Mouse (Mus musculus): ENCODE measurements around the gene Lrrc19. TPM values are rescaled to one million over a fixed set of nuclear protein-coding genes. Genes with fewer than 3 reads are reported as not detected.
"Not testable (repeated sequence)": the region's sequence is repeated elsewhere in the genome, so short reads cannot be mapped to it uniquely, and the experiment has no call there.

The Lrrc19 gene
- not detected for total RNA-seq (2021)

DNA sequence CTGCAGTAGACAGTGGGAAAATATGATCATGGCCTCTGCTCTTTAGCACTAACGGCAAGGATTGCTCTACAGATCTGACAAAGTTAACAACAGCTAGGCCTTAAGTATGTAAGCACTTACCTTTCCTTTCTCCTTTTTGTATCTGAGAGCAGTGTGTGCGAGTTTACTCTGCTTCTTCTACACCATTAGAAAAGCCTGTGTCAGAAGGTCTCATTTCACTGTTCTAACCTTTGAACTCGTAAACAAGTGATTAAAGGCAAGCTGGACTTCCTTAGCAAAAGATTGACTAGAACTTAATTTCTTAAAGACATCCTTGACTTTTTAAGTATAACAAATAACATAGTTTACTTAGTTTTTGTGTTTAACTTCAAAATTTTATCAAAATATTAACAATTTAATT lies at the start of gene Lrrc19:
Gene Lrrc19, minus strand, starts transcription at position 225 of the 400 bp plus-strand sequence.
- DNase-seq (ENCODE audit: low spot score in 2 of 2) = no peak
- intact Hi-C loops (cut with DNase I) = no loop called here

DNA sequence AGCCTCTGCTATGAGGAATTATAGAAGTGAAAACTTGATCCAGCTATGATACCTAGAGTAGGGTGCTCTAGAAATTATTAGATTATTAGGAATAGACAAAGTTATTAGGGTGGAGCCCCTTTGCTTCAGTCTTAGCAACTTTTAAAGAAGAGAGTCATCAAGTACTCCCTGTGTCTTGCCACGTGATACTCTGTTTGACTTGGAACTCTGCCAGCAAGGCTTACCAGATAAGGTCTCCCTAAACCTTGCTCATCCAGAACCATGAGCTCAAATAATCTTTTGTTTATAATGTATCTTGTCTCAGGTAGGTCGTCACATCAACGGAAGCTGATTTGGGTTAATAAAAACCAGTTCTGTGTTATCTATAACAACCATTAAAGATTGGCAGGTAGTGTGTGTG lies 46.4 kb upstream of the Lrrc19 start:
- intact Hi-C loops (cut with DNase I) = no loop called here

DNA sequence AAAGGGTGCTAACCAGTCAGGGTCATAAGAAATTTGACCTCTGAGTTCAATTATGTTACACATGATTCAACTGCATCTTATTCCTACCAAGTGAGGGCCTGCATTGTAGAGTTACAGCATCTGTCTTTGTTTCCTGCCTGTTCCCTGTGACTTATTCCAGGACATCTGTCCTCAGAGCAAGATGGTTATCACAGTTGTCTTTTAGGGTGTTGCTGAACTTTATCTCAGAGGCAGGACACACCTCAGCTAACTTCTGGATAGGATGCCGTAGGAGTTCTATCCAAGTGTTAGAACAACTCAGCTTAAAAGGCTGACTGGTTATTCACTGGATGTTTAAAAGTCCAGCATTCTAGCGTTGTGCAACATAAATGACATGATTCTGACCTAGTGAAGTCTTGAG lies 42.2 kb upstream of the Lrrc19 start:
- intact Hi-C loops (cut with DNase I) = no loop called here

More for the DNA sequence above, 46.4 kb upstream of the Lrrc19 start:
- DNase-seq (ENCODE audit: low spot score in 2 of 2) = no peak

DNA sequence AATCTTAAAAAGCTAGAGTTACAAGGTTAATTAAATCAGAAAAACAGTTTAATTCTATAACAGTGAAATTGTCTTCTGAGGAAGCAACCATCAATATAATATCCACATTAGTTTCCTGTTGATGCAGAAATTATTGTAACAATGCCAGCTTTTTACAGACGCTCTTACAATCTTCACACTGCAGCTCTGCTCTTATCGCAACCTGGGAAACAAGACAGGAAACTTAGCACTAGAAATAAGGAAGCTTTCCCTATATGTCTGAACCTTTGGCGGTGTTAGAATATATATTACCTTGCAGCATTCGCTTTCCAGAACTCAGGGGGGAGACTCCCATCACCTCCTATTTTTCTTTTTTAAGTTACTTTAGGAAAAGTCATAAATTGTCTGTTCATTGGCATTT lies 41.1 kb upstream of the Lrrc19 start:
- DNase-seq (ENCODE audit: low spot score in 2 of 2) = no peak
- intact Hi-C loops (cut with DNase I) = no loop called here

More for the DNA sequence above, 42.2 kb upstream of the Lrrc19 start:
- DNase-seq (ENCODE audit: low spot score in 2 of 2) = no peak

DNA sequence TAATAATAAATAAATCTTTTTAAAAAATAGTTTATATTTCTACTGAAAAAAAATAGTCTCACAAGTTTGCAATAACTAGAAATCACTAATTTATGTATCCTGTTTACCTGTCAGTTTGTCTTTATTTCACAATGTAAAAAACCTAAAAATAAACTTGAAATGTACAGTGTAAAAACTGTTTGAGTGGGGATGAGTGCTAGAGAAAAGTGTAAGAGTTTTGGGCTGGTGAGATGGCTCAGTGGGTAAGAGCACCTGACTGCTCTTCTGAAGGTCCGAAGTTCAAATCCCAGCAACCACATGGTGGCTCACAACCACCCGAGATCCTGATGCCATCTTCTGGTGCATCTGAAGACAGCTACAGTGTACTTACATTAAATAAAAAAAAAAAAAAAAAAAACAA lies 39.9 kb upstream of the Lrrc19 start:
- intact Hi-C loops (cut with DNase I); DNase-seq (ENCODE audit: low spot score in 2 of 2): not testable (repeated sequence)

DNA sequence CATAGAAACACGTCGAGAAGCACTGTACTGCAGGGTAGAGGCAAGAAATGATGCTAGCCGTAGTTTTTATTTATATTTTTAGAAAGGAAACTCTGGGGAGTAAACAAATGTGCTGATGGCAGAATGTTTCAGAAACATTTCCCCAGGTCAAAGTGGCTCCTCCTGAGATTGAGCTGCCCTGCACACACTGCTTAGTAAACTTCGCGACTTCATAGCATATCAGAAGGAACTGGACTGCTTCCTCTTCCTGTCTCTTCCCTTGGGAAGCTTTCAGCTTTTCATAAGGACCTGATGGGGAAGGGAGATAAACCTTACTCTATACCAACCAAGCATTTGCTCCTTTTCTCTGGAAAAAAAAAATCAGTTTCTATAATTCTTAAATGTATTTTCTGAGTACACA lies 33.4 kb upstream of the Lrrc19 start:
- DNase-seq (ENCODE audit: low spot score in 2 of 2) = no peak
- intact Hi-C loops (cut with DNase I) = no loop called here

DNA sequence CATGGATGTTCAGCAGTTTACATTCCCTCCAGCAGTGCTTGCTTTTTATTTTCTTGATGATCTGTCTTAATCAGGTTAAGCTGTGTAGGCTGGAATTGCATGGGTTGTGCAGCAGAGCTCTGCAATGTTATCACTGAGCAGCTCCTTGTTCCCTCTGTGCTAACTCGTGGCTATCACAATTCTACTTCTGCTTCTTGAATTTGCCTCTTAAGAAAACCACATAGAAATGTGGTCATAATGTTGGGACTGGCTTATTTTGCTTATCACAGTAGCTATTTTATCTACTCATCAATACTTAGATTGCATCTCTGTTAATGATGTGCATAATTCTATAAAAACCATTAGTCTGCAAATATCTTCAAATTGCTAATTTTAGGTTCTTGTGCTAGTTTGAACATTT lies 32.1 kb upstream of the Lrrc19 start:
- intact Hi-C loops (cut with DNase I) = no loop called here

DNA sequence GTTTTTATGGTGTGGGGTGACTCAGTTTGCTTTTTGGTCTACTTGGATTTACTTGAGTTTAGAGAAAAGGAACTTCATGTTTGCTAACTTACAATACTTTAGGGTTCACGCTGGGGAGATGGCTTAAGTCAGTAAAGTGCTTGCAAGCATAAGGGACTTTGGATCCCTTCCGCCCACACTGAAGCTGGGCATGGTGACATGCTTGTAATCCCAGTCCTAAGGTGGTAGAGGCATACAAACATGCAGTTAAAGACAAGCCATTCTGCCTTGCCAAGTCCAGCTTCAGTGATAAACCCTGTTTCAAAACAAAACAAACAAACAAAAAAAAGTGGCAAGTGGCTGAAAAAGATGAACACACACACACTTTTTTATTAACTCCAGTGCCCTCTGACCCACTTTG lies 31.2 kb upstream of the Lrrc19 start:
- intact Hi-C loops (cut with DNase I) = no loop called here
- no peak for DNase-seq (ENCODE audit: low spot score in 2 of 2)

More for the DNA sequence above, 32.1 kb upstream of the Lrrc19 start:
- no peak for DNase-seq (ENCODE audit: low spot score in 2 of 2)

DNA sequence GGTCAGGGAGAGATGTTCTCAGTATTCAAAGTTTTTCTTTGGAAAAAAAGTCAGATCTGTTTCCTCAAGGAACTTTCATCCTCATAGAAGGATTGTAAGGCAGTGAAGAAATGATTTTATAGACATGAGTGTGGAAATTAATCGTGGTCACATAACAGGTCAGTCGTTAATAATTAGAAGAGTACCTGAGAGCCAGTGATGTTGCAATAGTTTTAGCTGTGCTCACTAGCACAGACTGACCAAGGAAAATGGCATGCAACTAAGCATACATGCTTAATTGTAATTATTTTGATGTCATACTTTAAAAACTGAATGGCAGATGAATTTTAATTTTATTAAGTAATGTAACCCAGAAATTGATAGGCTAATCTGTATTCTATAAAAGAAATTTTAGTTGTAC lies 30.7 kb upstream of the Lrrc19 start:
- no peak for DNase-seq (ENCODE audit: low spot score in 2 of 2)
- intact Hi-C loops (cut with DNase I) = no loop called here

DNA sequence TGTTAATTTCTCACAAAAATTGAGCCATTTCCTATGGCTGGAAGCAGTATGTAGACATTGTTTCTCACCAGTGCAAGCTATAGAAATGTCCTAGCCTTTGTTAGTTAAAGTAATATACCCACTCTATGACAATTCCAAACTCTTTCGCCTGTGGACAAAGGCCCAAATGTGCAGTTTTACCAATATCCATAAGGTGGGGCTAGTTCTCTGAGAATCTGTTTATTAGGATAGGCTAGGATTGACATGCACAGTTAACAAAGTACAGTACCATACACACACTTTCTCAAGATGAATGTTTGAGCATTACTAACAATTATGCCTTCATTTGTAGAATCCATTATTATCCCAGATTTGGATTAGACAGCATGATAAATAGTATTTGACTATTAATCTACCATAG lies 19.8 kb upstream of the Lrrc19 start:
- intact Hi-C loops (cut with DNase I) = loop anchor here (5.0 kb wide), 1 partner anchor 233 kb away; no protein-coding TSS in a partner anchor
- peak; percentile 4 to 6 for DNase-seq (ENCODE audit: low spot score in 2 of 2)

DNA sequence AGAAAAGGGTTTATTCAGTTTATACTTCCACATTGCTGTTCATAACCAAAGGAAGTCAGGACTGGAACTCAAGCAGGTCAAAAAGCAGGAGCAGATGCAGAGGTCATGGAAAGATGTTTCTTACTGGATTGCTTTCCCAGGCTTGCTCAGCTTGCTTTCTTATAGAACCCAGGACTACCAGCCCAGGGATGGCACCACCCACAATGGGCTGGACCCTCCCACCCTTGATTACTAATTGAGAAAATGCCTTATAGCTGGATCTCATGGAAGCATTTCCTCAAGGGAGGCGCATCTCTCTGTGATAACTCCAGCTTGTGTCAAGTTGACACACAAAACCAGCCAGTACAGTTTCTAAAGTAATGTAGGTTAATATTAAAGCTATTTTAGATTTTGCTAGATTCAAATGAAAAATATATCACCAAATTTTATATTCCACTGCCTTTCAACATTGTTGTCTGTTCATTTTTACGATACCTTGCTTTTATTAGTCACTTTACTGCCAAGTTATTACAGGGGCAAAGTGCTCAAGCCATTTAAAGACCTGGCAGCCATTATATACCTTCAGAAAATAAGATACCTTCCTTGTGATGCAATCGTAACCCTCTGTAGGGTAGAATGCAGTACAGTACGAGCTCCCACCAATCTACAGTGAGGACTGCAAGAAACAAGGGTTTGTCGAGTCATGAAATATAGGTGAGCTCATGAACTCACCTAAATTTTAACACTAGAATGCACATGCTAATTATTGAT lies 657 bp upstream of the Lrrc19 start:
- intact Hi-C loops (cut with DNase I); DNase-seq (ENCODE audit: low spot score in 2 of 2): not testable (repeated sequence)

DNA sequence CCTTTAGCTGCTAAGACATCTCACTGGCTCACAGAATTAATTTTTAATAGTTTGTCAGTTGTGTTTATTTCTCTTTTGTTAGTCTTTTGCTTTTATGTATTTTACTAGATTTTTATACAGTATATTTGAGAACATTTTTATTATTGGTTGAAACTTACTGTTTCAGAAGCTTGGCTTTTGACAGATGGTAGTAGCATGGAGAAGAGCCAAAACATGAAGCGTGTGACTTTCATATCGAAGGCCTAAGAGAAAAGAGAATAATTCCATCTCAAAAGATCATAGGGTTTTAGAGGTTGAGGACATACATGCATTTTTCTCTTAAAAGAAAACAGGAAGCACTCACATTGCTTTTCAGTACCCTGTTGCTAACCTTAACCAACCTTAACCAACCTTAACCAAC lies 6.8 kb downstream of the Lrrc19 start:
- intact Hi-C loops (cut with DNase I) = no loop called here
- peak in 1 of 2 experiments; percentile 5 for DNase-seq (ENCODE audit: low spot score in 2 of 2)

DNA sequence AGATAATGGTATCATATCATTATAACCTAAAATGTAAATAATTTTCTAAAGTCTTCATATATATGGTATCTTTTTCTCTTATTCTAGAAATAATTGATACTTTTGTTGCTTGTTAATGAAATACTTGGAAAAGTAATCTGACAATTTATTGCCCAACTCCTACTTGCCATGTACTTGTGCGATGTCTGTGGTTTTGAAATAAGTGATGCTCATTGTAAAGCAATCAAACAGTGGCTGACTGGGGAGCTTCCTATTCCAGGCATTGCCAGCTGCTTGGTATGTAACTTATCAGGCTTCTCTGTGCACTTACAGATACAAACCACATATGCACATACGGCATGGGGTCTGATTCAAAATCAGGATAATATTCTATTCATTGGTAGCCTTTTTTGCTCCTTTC lies 29.9 kb downstream of the Lrrc19 start:
- intact Hi-C loops (cut with DNase I) = no loop called here

DNA sequence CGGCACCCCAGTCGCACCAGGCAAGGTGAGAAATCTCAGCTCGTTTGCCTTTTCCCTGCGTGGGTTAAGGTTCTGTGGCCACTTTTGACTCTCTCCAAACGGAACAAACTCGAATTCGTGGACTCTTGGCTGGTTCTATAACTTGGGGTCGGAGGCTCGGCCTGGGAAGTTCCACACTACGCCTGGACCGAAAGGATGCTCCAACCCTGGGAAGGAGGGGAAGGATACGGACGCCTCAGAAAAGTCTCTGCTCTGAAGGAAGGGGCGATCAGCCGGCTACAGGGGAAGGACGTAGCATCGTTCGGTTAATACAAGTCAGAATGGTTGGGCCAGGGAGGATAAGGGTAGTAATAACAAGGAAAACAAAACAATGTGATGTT lies 35.3 kb downstream of the Lrrc19 start:
- no peak for DNase-seq (ENCODE audit: low spot score in 2 of 2)
- intact Hi-C loops (cut with DNase I) = loop anchor here (1.0 kb wide), 1 partner anchor 11 kb away; the partner anchor contains the start of gene Plaa

More for the DNA sequence above, 29.9 kb downstream of the Lrrc19 start:
- DNase-seq (ENCODE audit: low spot score in 2 of 2) = no peak

DNA sequence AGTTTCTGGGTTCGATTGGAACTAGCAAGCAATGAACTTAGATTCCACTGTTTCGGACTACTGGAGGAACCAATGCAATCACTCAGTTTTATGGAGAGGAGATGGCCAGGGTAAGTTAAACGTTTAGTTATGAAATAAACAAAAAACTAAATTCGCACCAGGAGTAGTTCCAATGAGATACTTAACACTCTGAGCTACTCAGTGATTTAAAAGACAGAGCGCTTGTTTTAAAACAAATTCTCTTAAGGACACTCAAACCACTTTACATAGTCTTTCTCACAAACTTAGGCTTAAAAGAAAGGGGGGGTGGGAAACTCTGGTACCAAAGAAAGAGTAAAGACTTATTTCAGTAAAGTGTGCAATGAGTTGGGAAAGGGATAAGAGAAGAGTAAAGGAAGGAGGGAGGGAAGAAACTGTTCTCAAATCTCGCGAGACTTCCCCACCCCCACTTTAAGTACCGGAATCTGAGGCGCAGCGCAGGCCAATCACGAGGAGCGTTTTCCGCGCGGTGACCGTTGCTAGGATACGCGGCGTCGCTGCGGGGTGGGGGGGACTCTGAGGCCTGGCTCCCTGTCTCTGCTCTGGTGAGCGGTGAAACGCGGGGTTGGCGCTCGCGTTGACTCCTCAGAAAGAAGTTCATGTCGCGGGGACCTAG lies 35.8 kb downstream of the Lrrc19 start, which contains the start of gene Ift74:
Gene Ift74, plus strand, starts transcription at position 520 of the 655 bp plus-strand sequence.
- peak; percentile 93 to 98 for DNase-seq (ENCODE audit: low spot score in 2 of 2)
- intact Hi-C loops (cut with DNase I) = loop anchor here (1.0 kb wide), 1 partner anchor 11 kb away; the partner anchor contains the start of gene Plaa

DNA sequence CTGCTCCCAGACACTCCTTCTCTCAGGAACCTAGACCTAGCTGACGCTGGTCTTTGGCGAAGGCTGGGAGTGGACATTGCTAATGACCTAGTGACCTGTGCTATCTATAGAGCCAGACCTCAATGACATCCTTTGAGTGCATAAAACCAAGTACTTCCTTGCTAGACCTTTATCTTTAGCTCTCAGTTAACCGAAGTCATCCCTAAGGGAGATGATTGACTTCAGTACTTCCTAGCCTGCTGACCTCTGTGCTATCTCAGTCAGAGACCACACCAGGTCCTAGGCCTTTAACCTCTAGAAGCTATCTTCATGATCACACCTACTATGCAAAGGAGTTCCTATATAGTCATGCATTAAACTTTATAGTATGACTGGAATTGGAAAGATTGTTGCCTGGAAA lies 39.6 kb downstream of the Lrrc19 start:
- DNase-seq (ENCODE audit: low spot score in 2 of 2) = no peak
- intact Hi-C loops (cut with DNase I) = no loop called here

DNA sequence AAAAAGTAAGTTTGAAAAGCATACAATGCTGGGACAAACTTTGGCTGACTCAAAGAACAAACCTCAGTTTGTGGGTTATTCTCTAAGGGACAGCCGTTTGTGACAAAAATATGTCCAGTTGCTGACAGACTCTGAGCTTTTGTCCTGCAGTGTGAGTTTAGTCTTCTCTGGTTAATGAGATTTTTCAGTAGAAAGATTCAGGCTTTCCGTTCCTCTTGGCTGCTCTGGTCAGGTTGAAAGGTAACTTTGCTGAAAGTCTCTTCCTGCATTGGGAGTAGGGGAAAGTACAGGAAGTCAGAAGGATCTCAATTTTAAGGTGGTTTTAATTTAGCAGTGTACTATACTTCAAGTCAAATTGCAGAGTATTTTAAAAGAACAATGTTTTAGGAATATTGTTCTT lies 44.4 kb downstream of the Lrrc19 start:
- intact Hi-C loops (cut with DNase I) = no loop called here
- DNase-seq (ENCODE audit: low spot score in 2 of 2) = no peak

DNA sequence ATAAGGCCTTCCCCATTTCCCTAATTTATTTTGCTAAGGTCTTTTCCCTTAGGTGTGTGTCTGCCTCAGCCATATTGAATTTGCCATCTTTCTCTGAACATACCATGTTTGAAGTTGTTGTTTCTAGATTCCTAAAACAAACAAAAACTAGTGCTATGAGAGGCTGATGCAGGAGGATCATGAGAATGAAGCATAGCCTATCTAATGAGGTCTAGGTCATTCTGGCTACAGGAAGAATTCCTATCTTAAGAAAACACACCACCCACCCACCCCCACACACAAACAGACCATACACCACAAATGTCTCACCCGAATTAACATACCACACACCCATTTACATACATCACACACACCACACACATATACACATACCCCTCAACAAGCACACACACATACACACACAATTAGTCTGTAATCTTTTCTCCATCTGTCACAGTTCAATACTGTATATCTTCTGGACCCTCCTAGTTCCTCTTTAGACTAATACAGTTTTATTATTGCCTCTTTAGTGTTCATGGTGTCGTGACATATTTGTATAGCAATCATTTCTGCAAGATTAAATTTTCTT lies 45.4 kb downstream of the Lrrc19 start:
- no peak for DNase-seq (ENCODE audit: low spot score in 2 of 2)
- intact Hi-C loops (cut with DNase I) = loop anchor here (5.0 kb wide), 1 partner anchor 47 kb away; the partner anchor contains the start of genes Caap1 and Gm10306

DNA sequence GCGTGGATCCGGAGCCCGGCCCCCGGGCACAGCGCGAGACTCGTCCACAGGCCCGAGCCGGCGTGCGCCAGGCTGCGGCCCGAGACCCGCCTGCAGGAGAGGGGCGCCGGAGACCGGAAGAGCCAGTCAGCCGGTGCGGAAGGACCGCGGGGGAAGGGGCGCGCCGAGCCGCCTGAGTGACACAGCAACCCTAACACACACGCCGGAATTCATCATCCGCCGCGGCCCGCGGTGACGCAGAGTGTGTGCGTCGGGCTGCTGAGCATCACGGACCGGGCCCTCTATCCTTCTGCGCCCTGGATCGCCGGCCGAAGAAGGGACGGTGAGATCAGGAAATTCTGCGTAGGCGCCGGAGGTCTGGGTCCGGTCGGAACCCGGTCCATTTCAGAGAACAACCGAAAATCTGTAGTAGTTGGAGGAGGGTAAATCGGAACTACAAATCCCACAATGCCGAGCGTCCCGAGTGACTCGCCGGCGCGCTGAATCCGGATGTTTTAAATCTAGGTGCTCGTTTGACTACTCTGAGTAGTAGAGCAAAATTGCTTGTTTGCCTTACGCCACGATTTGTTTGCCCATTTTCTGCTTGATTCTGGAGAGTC lies 46.8 kb downstream of the Lrrc19 start, which contains the start of gene Plaa:
Gene Plaa, minus strand, starts transcription at position 214 of the 599 bp plus-strand sequence.
- intact Hi-C loops (cut with DNase I) = loop anchor here (1.0 to 5.0 kb wide), 2 partner anchors 11 to 46 kb away; partner anchors contain the start of genes Caap1, Gm10306 and Ift74
- peak; percentile 96 to 98 for DNase-seq (ENCODE audit: low spot score in 2 of 2)
